Mouse (Mus musculus) layer of hippocampus, adult 18-20 months (tissue): ENCODE measurements around the gene Atf7. TPM values are rescaled to one million over a fixed set of nuclear protein-coding genes. Genes with fewer than 3 reads are reported as not detected.
"Not testable (repeated sequence)": the region's sequence is repeated elsewhere in the genome, so short reads cannot be mapped to it uniquely, and the experiment has no call there.

Experiments
- DNase-seq, 2 experiments: peaks; one replicate each; pipeline ENCODE4 v3.0.0; 2022; ENCODE audit warnings: low spot score in 2 of 2
- total RNA-seq, 2 experiments: library from RNA; stranded (reverse); gene quantifications; 2 replicates each; pipeline ENCODE4 v1.2.3; 2021

Atf7 gene
- total RNA-seq, 2 experiments from 2014 or later, result 35.7 to 42.6 TPM

GRCm38 (mm10) chr15:102620765-102621164 is 4.5 kb downstream of the Atf7 start:
- no peak for DNase-seq

GRCm38 (mm10) chr15:102619486-102619885 is 5.8 kb downstream of the Atf7 start:
- no peak for DNase-seq

DNA sequence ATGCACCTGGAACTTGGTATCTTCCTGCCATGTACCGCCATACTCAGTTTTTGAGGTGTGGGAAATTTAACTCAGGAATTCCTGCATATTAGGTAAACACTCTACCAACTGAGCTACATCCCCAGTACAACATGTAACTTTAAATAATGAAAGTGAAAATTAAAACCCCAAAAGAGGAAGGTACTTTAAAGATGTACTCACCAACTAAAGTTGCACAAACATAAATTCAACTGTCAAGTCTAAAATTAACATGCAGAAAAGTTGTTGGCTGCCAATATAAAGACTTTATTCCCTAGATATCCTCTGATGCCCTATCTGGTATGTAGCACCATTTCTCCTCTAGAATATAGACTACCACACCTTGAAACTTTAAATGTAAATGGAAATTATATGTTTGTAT is 7.6 kb downstream of the Atf7 start:
- no peak for DNase-seq

DNA sequence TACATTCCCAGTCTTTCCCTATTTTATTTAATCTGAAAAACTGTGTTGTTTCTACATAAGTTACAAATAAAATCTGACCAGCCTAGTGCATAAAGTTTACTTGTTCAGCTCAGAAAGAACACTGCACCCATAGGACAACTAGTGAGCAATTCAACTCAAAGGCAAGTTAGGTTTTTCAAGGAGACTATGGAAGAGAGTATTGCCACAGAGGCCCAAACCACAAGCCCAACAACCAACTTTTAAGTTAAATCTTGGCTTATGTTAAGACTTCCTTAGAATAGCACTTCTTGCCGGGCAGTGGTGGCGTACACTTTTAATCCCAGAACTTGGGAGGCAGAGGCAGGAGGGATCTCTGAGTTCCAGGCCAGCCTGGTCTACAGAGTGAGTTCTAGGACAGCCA is 9.1 kb downstream of the Atf7 start:
- no peak for DNase-seq

GRCm38 (mm10) chr15:102614224-102614623 is 11.0 kb downstream of the Atf7 start:
- no peak for DNase-seq

DNA sequence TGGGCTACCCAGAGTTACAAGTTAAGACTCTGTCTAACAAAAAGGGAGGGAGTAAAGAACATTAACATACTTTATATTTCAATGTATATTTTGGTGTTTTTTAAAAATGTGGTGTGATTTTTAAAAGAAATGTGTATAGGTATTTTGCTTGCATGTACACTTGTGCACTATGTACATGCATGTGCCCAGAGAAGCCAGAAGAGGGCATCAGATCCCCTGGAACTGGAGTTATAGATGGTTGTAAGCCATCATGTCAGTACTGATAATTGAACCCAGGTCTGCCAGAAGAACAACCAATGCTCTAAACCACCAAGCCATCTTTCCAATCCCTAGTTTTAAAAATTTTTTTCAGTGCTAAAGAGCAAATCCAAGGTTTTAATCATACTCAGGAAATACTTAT is 12.3 kb downstream of the Atf7 start:
- DNase-seq, result no peak

DNA sequence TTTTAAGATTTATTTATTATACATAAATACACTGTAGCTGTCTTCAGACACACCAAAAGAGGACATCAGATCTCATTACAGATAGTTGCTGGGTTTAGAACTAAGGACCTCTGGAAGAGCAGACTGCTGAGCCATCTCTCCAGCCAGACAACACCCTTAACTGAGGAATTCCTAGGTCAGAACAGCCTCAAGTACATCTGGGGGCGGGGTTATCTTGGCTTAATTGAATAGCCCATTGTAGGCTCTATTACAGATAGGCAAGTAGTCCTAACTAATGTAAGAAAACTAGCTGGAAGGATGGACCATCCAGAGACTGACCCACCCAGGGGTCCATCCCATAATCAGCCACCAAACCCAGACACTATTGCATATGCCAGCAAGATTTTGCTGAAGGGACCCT is 16.7 kb downstream of the Atf7 start:
- DNase-seq, result not testable (repeated sequence)

DNA sequence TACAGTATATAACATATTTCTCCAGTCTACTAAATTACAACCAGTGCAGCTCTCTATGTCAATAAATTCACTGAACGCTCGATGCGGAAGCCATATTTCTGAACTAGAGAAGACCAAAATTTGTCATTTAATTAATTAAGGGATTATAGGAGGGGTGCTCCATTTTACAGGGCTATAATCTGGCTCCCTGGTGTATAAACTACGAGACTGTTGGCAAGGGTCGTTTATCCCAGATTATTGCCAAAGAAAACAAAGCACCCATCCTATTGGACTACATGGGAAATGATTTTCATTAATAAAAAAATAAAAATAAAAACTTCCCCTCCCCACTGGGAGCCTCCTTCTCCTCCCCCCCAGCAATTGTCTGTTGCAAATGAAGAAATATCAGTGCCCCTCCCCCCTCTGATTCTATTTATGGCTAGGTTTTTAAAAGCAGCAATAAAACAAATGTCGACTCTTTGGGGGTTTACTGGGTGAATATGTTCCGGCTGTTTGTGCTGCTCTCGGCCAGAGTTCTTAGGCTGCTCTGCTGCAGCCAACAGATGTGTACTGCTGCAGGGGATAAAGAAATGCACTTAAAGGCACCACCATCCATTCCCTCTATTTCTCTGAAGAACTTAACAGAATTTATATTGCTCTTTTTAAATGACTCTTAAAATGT is 31.1 kb downstream of the Atf7 start:
- DNase-seq, result peak in 1 of 2 experiments; percentile 28

GRCm38 (mm10) chr15:102592674-102593073 is 32.6 kb downstream of the Atf7 start:
- DNase-seq, result no peak

GRCm38 (mm10) chr15:102590567-102590966 is 34.7 kb downstream of the Atf7 start:
- no peak for DNase-seq

- DNase-seq, result no peak
Measured at GRCm38 (mm10) chr15:102589826-102590225, 35.4 kb downstream of the Atf7 start.

- no peak for DNase-seq
Measured at GRCm38 (mm10) chr15:102585501-102585900, 39.8 kb downstream of the Atf7 start.

- DNase-seq, result peak; percentile 68 to 89
Measured at GRCm38 (mm10) chr15:102583708-102584383, 41.4 kb downstream of the Atf7 start.

- DNase-seq, result no peak
Measured at GRCm38 (mm10) chr15:102581205-102581604, 44.1 kb downstream of the Atf7 start.

GRCm38 (mm10) chr15:102578351-102578750 is 46.9 kb downstream of the Atf7 start:
- no peak for DNase-seq

DNA sequence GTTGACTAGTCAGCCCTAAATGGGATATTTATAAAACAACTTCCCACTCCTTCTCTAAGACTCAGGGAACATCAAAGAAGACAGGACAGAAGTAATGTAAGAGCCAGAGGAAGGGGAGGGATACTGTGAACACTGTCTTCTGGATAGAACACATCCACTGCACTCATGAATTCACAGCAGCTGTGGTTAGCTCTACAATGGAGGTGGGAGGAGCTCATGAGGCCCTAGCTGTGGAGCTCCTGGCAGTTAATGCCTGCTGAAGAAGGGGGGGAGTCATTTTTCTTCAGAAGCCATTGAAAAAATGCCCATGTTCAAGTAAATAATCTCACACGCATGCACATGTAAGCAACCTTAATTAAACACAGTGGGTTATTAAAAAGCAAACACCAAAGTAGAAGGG is 48.3 kb downstream of the Atf7 start:
- no peak for DNase-seq

DNA sequence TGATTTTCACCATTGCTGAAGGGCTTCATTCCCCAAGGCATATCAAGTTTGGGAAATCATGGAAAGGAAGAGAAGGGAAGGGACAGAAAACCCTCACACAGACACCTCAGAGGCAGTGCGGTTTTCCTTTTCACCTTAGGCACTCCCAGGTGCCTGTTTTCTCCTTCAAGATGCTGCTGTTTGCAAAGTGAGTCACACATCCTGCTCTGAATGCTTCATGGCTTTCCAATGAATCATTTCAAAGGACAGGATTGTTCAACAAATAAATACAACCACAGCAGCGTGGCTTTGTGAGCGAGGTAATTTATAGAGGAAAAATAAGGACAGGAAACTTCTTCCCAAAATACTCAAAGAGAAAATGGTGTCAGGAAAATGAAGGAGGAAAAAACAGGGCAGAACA is 53.2 kb downstream of the Atf7 start:
- DNase-seq, result no peak

GRCm38 (mm10) chr15:102567849-102568248 is 57.4 kb downstream of the Atf7 start:
- no peak for DNase-seq

- DNase-seq, result no peak
Measured at GRCm38 (mm10) chr15:102563681-102564080, 61.6 kb downstream of the Atf7 start.

- no peak for DNase-seq
Measured at GRCm38 (mm10) chr15:102563061-102563460, 62.2 kb downstream of the Atf7 start.

- no peak for DNase-seq
Measured at GRCm38 (mm10) chr15:102562491-102562890, 62.8 kb downstream of the Atf7 start.

DNA sequence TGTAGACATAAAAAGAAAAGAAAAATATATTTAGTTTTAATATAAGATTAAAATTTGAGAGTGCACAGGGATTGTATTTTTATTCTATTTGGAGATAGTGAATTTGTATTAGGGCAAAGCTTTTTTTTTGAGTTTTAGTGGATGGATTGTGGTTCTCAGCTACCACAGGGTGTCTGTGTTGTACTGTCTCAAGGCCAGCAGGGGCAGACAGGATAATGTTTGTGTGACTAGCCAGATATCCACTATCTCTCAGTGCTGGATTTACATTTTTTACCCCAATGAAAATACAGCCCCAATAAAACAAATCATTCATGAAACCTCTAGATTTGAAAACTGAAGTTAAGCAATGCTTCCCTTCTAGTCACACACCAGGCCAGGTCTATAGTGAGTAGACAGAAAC is 67.7 kb downstream of the Atf7 start:
- DNase-seq, result no peak

DNA sequence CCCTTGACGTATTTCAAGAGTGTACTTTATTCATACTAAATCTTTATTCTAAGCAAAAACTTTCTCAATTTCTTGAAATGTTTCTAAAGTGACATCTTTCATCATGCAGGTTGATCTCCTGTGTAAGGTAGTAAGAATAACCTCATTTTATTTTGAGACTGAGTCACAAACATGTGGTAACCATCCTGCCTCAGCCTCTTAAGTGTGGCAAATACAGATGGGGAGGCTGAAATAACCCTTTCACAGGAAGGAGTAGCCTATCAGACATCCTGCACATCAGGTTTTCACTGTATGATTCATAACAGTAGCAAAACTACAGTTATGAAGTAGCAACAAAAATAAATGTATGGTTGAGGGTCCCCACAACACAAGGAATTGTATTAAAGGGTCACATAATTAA is 69.7 kb downstream of the Atf7 start:
- no peak for DNase-seq
